Mouse (Mus musculus): ENCODE measurements around the gene Arl6ip4. TPM values are rescaled to one million over a fixed set of nuclear protein-coding genes. Genes with fewer than 3 reads are reported as not detected.

The Arl6ip4 gene
- polyA plus RNA-seq, 1 experiment from 2014 or later = 93.1 TPM

DNA sequence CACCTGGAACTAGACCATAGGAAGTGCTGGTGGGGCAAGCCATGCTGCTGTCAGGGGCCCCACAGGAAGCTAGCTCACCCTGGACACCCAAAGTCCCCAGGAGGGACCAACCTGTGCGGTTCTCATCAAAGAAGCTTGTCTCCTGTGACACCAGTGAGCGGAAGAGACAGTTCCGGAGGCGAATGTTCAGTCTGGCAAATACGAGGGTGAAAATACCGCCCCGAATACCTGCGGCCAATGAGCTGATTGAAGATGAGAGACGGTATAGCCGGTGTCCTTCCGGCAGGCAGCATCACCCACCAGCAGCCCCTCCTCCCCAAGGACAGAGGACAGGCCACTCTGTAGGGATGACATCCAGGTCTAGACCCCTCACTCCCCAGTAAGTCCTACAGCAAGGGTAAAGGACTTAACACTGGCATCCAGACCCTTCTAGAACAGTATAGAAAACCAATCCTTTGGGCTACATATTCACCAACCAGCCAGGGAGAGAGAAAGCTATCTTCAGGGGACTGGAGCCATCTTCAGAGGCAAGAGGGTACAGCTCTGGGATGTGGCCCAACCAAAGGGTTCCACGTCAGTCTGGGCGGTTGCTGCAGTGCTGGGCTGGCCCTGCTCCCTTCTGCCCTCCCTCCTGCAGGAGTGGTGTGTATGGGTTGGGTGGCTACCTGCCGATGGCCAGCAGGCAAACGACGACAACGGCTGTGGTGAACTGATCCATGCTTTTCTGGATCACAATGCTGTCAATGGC, 32.8 kb upstream of the Arl6ip4 start:
- Histone ChIP-seq H3K27ac (no peak overlapping the region), H3K9ac (no peak overlapping the region), H3K9me3 (no peaks in the 10 kb centered on the region), H3K36me3 (no peaks in the 10 kb centered on the region), H3K4me2 (no peak overlapping the region), H3K27me3 (no peaks in the 10 kb centered on the region; the same call in 1 of the 2 replicates), H3K4me1 (peaks cover 21% of the 10 kb centered on the region), H3K4me3 (no peak overlapping the region)
- WGBS = 89% methylated on average over 17 of the region's 17 CpGs
- no peak for ATAC-seq (ENCODE audit: insufficient number of reproducible peaks, low FRiP score, low TSS enrichment, low read depth)

DNA sequence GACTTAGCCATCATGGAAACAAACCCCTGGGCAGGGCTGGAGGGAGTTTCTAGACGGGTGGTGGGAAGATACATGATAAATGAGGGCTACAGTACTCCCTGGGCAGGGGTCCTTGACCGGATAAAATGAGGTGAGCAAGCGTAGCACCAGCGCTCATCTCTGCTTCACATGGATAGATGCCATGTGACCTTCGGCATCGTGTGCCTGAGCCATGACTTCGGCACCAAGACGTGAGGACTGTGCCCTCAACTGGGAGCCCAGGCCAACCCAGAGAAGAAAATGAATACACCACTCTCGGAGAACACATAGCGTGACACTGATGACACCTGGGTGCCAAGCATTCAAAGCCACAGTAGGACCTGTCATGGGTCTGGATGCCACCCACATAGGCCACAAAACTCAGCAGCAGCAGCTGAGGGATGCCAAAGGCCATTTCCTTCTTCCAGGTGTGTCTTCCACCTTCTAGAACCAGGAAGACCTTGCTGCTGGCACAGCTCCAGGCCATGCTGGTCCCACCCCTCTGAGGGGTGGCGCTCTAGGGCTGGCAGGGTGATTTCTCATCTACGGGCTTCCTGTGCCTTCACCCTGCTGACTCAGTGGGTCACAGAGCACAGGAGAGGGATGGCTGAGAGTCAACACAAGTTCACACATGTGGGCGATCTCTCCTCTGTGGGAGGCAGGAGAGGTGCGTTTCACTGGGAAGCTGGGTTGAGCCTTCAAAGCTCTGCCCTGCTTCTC, 31.9 kb upstream of the Arl6ip4 start:
- no peaks in the 10 kb centered on the region for H3K36me3 ChIP-seq
- H3K27me3 ChIP-seq = no peaks in the 10 kb centered on the region
- H3K9me3 ChIP-seq = no peaks in the 10 kb centered on the region
- ATAC-seq (ENCODE audit: insufficient number of reproducible peaks, low FRiP score, low TSS enrichment, low read depth) = no peak
- no peak overlapping the region for H3K4me3 ChIP-seq
- 81% methylated on average over 14 of the region's 14 CpGs for WGBS
- H3K4me1 ChIP-seq = peaks cover 12% of the 10 kb centered on the region
- no peak overlapping the region for H3K27ac ChIP-seq
- H3K4me2 ChIP-seq = no peak overlapping the region
- no peak overlapping the region for H3K9ac ChIP-seq

DNA sequence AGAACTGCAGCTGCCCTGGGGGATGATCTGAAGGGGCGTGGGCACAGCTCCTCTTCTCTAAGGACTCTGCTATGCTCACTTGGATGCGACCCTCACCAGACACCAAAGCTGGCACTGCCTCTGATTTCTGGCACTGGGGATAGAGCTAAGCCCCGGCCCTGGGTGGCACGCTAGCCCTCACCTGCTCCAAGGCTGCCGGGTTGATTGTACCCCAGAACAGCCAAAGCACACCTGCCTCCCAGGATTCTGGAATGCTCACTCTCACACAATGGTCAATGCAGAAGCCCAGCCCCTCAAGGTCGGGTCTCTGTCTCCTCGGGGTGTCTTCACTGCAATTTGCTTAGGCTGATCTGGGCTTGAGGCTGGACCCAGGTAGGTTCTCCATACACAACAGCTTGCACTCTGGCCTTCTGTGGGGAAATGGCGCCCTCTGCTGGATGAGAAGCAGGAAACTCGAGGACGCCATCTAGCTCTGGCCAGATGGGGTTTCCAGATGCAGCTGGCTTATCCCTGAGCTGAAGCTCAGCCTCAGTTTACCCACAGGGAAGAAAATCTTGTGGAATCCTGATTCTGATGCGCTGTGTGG, 31.2 kb upstream of the Arl6ip4 start:
- Histone ChIP-seq H3K27me3 (no peaks in the 10 kb centered on the region), H3K36me3 (no peaks in the 10 kb centered on the region), H3K4me2 (no peak overlapping the region), H3K4me3 (no peak overlapping the region), H3K27ac (0 out of 2 replicates have a peak overlapping the region, but pooled peaks have one; percentile 27), H3K9ac (no peak overlapping the region), H3K9me3 (no peaks in the 10 kb centered on the region), H3K4me1 (peaks cover 7% of the 10 kb centered on the region; the same call in 1 of the 2 replicates)
- no peak; the same call in 1 of the 2 replicates for ATAC-seq (ENCODE audit: insufficient number of reproducible peaks, low FRiP score, low TSS enrichment, low read depth)
- 36% methylated on average over 11 of the region's 11 CpGs for WGBS

GRCm38 (mm10) chr5:124085513-124085912, 30.4 kb upstream of the Arl6ip4 start:
- Histone ChIP-seq H3K36me3 (no peaks in the 10 kb centered on the region), H3K4me2 (no peak overlapping the region), H3K27ac (no peak overlapping the region), H3K9me3 (no peaks in the 10 kb centered on the region), H3K4me1 (peaks cover 7% of the 10 kb centered on the region; the same call in 1 of the 2 replicates), H3K9ac (no peak overlapping the region), H3K27me3 (no peaks in the 10 kb centered on the region), H3K4me3 (no peak overlapping the region)
- 71% methylated on average over 3 of the region's 3 CpGs for WGBS
- ATAC-seq (ENCODE audit: insufficient number of reproducible peaks, low FRiP score, low TSS enrichment, low read depth) = no peak

DNA sequence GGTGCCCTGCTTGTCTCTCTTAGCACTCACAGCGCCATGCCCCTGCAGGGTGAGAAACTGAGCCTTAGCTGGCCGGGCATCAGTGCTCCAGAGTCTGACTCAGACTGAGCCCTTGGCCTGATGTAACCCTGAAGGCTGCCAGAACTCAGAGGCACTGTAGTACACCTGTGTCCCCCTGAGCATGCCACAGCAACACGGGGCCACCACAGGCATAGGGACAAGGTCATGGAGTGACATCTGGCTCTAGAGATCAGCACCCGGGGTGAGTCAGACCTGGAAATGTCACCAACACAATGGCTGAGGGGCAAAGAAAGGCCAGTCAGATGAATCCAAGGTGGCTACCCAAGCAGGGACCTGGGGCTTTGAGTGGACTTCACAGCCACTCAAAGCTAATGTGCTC, 29.0 kb upstream of the Arl6ip4 start:
- no peaks in the 10 kb centered on the region for H3K36me3 ChIP-seq
- no peaks in the 10 kb centered on the region for H3K9me3 ChIP-seq
- 73% methylated on average over 4 of the region's 4 CpGs for WGBS
- ATAC-seq (ENCODE audit: insufficient number of reproducible peaks, low FRiP score, low TSS enrichment, low read depth) = no peak
- no peak overlapping the region for H3K9ac ChIP-seq
- H3K4me3 ChIP-seq = no peak overlapping the region
- no peak overlapping the region for H3K27ac ChIP-seq
- peaks cover 7% of the 10 kb centered on the region; the same call in 1 of the 2 replicates for H3K4me1 ChIP-seq
- no peaks in the 10 kb centered on the region for H3K27me3 ChIP-seq
- no peak overlapping the region for H3K4me2 ChIP-seq

GRCm38 (mm10) chr5:124089868-124090267, 26.0 kb upstream of the Arl6ip4 start:
- H3K4me1 ChIP-seq = peaks cover 10% of the 10 kb centered on the region
- H3K9me3 ChIP-seq = no peaks in the 10 kb centered on the region
- no peaks in the 10 kb centered on the region for H3K36me3 ChIP-seq
- H3K9ac ChIP-seq = no peak overlapping the region
- no peak for ATAC-seq (ENCODE audit: insufficient number of reproducible peaks, low FRiP score, low TSS enrichment, low read depth)
- no peak overlapping the region for H3K27ac ChIP-seq
- H3K4me3 ChIP-seq = no peak overlapping the region
- H3K4me2 ChIP-seq = no peak overlapping the region
- WGBS = 76% methylated on average over 23 of the region's 23 CpGs
- peaks cover 8% of the 10 kb centered on the region; the same call in 1 of the 2 replicates for H3K27me3 ChIP-seq

- no peak overlapping the region for H3K4me3 ChIP-seq
- no peak overlapping the region for H3K9ac ChIP-seq
- H3K36me3 ChIP-seq = no peaks in the 10 kb centered on the region
- peaks cover 15% of the 10 kb centered on the region for H3K27me3 ChIP-seq
- H3K4me2 ChIP-seq = no peak overlapping the region
- no peak for ATAC-seq (ENCODE audit: insufficient number of reproducible peaks, low FRiP score, low TSS enrichment, low read depth)
- peaks cover 18% of the 10 kb centered on the region for H3K4me1 ChIP-seq
- no peak overlapping the region for H3K27ac ChIP-seq
- H3K9me3 ChIP-seq = no peaks in the 10 kb centered on the region
- WGBS = 67% methylated on average over 9 of the region's 9 CpGs
Observed at GRCm38 (mm10) chr5:124091951-124092406, 23.9 kb upstream of the Arl6ip4 start.

DNA sequence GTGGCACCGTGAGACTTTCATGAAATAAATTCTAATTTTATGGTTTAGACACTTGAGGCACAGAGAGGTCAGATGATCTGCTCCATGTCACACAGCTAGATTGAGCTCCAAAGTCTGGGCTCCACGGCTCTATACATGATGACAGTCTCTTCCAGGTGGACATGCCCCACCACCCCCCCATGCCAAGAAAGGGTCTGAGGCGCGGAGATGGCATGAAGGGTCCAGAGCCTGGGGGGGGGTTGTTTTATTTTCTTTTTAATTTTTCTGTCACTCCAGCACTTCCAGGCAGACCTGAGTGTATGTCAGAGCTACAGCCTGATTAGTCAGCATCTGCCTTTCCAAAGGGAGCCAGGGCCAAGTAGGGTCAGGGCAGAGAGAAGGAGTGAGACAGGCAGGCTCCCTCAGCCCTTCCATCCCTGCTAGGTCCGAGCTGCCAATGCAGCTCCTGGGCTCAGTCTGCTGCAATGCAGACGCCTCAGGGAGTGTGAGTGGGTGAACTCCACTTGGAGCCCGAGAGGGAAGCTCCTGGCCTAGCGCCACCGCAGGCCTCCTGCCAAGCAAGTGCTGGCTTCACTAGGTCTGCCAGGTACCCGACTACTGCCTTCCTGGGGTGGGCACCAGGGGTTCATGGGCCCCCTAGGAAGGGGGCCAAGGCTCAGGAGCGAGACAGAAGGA, 22.6 kb upstream of the Arl6ip4 start:
- no peak overlapping the region for H3K27ac ChIP-seq
- H3K27me3 ChIP-seq = peaks cover 15% of the 10 kb centered on the region
- H3K36me3 ChIP-seq = no peaks in the 10 kb centered on the region
- H3K4me3 ChIP-seq = no peak overlapping the region
- ATAC-seq (ENCODE audit: insufficient number of reproducible peaks, low FRiP score, low TSS enrichment, low read depth) = no peak
- no peaks in the 10 kb centered on the region for H3K9me3 ChIP-seq
- 62% methylated on average over 11 of the region's 11 CpGs for WGBS
- H3K9ac ChIP-seq = no peak overlapping the region
- H3K4me2 ChIP-seq = no peak overlapping the region
- H3K4me1 ChIP-seq = peaks cover 18% of the 10 kb centered on the region

DNA sequence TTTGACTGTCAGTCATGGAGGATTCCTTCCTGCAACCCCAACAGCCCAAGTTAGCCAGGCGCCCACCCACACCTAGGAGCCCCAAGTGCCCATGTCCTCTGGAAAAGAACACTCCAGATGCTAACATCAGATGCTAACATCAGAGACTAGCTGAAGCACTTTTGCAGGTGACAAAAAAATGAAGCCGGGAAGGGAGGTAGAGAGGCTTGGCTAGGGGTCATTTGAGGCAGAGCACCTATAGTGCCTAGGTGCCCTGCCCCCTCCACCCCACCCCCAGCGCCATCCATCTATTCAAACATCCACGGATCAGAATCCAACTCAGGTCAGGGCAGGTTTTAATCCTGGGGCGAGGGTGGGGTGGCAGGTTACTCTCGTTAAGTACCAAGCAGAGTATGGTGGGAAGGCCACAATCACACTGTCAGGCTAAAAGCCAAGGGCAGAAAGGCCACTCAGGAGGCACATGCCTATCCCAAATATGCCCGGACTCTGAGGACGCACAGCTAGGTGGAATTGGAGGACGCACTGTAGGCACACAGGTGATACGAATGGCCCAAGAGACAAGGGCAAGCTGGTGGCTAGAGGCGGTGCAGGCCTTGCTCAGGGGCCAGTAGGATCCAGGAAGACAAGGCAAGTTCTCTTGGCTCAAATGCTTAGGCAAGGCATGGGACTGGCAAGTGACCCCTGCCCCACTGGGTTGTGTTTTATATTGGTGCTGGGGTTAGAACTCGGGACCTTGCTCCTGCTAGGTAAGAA, 21.9 kb upstream of the Arl6ip4 start:
- ATAC-seq (ENCODE audit: insufficient number of reproducible peaks, low FRiP score, low TSS enrichment, low read depth) = no peak
- H3K4me3 ChIP-seq = no peak overlapping the region
- H3K9ac ChIP-seq = no peak overlapping the region
- no peak overlapping the region for H3K4me2 ChIP-seq
- H3K9me3 ChIP-seq = no peaks in the 10 kb centered on the region
- H3K36me3 ChIP-seq = no peaks in the 10 kb centered on the region
- H3K4me1 ChIP-seq = peaks cover 18% of the 10 kb centered on the region
- no peak overlapping the region for H3K27ac ChIP-seq
- H3K27me3 ChIP-seq = peaks cover 15% of the 10 kb centered on the region
- WGBS = 83% methylated on average over 12 of the region's 12 CpGs

GRCm38 (mm10) chr5:124095077-124095581, 20.8 kb upstream of the Arl6ip4 start:
- Histone ChIP-seq H3K36me3 (no peaks in the 10 kb centered on the region), H3K9ac (peak overlapping the region; percentile 27), H3K4me1 (peaks cover 18% of the 10 kb centered on the region), H3K4me3 (peak overlapping the region; percentile 50), H3K27ac (no peak overlapping the region), H3K27me3 (peaks cover 15% of the 10 kb centered on the region), H3K4me2 (peak overlapping the region; percentile 87), H3K9me3 (no peaks in the 10 kb centered on the region)
- WGBS = 14% methylated on average over 19 of the region's 19 CpGs
- ATAC-seq (ENCODE audit: insufficient number of reproducible peaks, low FRiP score, low TSS enrichment, low read depth) = peak; percentile 35; the same call in 1 of the 2 replicates

All from limb, embryonic 15.5 days (tissue).